Mouse (Mus musculus): ENCODE measurements around the gene Gpa33. TPM values are rescaled to one million over a fixed set of nuclear protein-coding genes. Genes with fewer than 3 reads are reported as not detected.

The Gpa33 gene
- polyA plus RNA-seq, 1 experiment from 2014 or later, result 0.55 TPM

DNA sequence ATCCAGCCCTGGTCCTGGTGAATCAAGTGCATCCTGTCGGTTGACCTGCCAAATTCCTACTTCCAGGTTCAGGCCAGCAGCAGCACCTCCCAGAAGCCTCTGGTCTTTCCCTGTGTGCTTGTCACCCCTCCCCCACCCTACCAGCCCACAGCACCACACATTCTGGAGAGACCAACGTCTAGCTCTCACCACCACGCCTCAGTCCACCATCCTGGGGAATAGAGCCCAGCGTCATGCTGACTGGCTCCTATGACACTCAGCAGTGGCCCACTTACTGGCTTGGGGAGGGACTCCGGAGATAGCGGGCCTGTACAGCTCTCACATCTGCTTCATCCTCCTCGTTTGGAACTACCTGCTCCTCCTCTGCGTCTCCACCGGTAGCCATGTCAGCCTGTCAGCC is 3.2 kb upstream of the Gpa33 start:
- no peak overlapping the region for H3K4me2 ChIP-seq (replicated peaks; ENCODE audit: low read depth, low read length)
- H3K9me3 ChIP-seq (ENCODE audit: control insufficient read depth, low read length), result no peaks in the 10 kb centered on the region
- H3K36me3 ChIP-seq (ENCODE audit: control insufficient read depth, insufficient read depth, low read length), result no peaks in the 10 kb centered on the region
- no peak overlapping the region for H3K9ac ChIP-seq (ENCODE audit: low read depth, low read length)
- no peak for ATAC-seq (ENCODE audit: low FRiP score, low TSS enrichment)
- no peak overlapping the region for H3K4me3 ChIP-seq (ENCODE audit: low read length)
- H3K4me1 ChIP-seq (ENCODE audit: control insufficient read depth, insufficient read depth, low read length), result peaks cover 6% of the 10 kb centered on the region; the same call in 1 of the 2 replicates
- no peaks in the 10 kb centered on the region for H3K27me3 ChIP-seq (ENCODE audit: control insufficient read depth, insufficient read depth, low read length)
- WGBS, result 44% methylated on average over 9 of the region's 9 CpGs
- H3K27ac ChIP-seq (ENCODE audit: low read depth, low read length), result no peak overlapping the region

DNA sequence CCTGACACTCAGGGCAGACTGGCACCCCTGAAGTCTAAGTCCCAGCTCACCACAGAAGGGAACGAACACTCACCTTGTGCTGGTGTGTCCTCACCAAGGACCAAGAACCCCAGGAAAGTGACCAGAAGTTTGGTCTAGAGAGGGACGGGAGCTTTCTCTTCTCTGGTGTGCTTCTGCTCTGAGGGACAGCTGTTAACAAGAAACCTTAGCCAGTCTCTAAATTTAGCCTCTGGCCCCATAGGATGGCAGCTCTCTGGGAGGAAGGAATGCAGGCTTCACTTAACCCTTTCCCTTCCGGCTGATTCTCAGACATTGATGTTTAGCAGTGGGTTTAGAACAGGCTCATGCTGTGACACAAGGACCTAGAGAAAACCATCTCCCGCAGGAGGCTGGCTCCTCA is 2.3 kb upstream of the Gpa33 start, which contains the start of gene Dusp27:
TSS of gene Dusp27 (minus strand) at position 204 of the 400 bp plus-strand sequence.
- ATAC-seq (ENCODE audit: low FRiP score, low TSS enrichment), result no peak
- H3K4me2 ChIP-seq (replicated peaks; ENCODE audit: low read depth, low read length), result no peak within 1 kb of the TSS
- no peaks in the 10 kb centered on the region for H3K36me3 ChIP-seq (ENCODE audit: control insufficient read depth, insufficient read depth, low read length)
- H3K9me3 ChIP-seq (ENCODE audit: control insufficient read depth, low read length), result no peaks in the 10 kb centered on the region
- 42% methylated on average over 4 of the region's 4 CpGs for WGBS
- no peak within 1 kb of the TSS for H3K4me3 ChIP-seq (ENCODE audit: low read length)
- peaks cover 6% of the 10 kb centered on the region; the same call in 1 of the 2 replicates for H3K4me1 ChIP-seq (ENCODE audit: control insufficient read depth, insufficient read depth, low read length)
- no peak within 1 kb of the TSS for H3K9ac ChIP-seq (ENCODE audit: low read depth, low read length)
- H3K27me3 ChIP-seq (ENCODE audit: control insufficient read depth, insufficient read depth, low read length), result no peaks in the 10 kb centered on the region
- H3K27ac ChIP-seq (ENCODE audit: low read depth, low read length), result no peak within 1 kb of the TSS

GRCm38 (mm10) chr1:166128551-166128950 is 1.5 kb upstream of the Gpa33 start:
- no peaks in the 10 kb centered on the region for H3K9me3 ChIP-seq (ENCODE audit: control insufficient read depth, low read length)
- no peak overlapping the region for H3K9ac ChIP-seq (ENCODE audit: low read depth, low read length)
- no peaks in the 10 kb centered on the region for H3K36me3 ChIP-seq (ENCODE audit: control insufficient read depth, insufficient read depth, low read length)
- ATAC-seq (ENCODE audit: low FRiP score, low TSS enrichment), result no peak
- no peaks in the 10 kb centered on the region for H3K27me3 ChIP-seq (ENCODE audit: control insufficient read depth, insufficient read depth, low read length)
- peaks cover 6% of the 10 kb centered on the region; the same call in 1 of the 2 replicates for H3K4me1 ChIP-seq (ENCODE audit: control insufficient read depth, insufficient read depth, low read length)
- H3K27ac ChIP-seq (ENCODE audit: low read depth, low read length), result no peak overlapping the region
- no peak overlapping the region for H3K4me2 ChIP-seq (replicated peaks; ENCODE audit: low read depth, low read length)
- H3K4me3 ChIP-seq (ENCODE audit: low read length), result no peak overlapping the region
- WGBS, result 90% methylated on average over 5 of the region's 5 CpGs

DNA sequence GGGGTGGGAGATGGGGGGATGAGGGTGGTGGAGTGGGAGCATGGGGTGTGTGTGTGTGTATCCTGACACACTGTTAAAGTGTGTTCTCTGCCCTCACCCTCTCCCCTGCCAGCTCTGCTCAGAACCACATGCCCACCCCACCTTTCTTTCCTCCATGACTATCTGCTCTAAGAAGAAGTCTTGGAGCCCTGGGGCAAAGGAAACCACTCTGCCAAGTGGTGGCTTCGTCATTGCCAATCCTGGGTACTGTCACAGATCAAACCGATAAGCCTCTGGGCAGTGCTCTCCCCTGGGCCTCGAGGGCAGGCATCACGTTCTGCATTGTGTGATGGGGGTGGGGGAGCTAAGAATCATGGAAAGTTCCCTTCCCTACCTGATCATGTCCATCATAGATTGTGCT is 2.3 kb downstream of the Gpa33 start:
- Histone ChIP-seq H3K9me3 (ENCODE audit: control insufficient read depth, low read length) (no peaks in the 10 kb centered on the region), H3K36me3 (ENCODE audit: control insufficient read depth, insufficient read depth, low read length) (no peaks in the 10 kb centered on the region), H3K4me3 (ENCODE audit: low read length) (no peak overlapping the region), H3K27ac (ENCODE audit: low read depth, low read length) (no peak overlapping the region), H3K9ac (ENCODE audit: low read depth, low read length) (no peak overlapping the region), H3K27me3 (ENCODE audit: control insufficient read depth, insufficient read depth, low read length) (no peaks in the 10 kb centered on the region), H3K4me1 (ENCODE audit: control insufficient read depth, insufficient read depth, low read length) (peaks cover 9% of the 10 kb centered on the region), H3K4me2 (replicated peaks; ENCODE audit: low read depth, low read length) (no peak overlapping the region)
- 55% methylated on average over 4 of the region's 4 CpGs for whole genome bisulfite sequencing
- no peak for ATAC-seq (ENCODE audit: low FRiP score, low TSS enrichment)

GRCm38 (mm10) chr1:166135091-166135740 is 5.2 kb downstream of the Gpa33 start:
- Histone ChIP-seq H3K4me2 (replicated peaks; ENCODE audit: low read depth, low read length) (no peak overlapping the region), H3K9ac (ENCODE audit: low read depth, low read length) (no peak overlapping the region), H3K9me3 (ENCODE audit: control insufficient read depth, low read length) (no peaks in the 10 kb centered on the region), H3K27me3 (ENCODE audit: control insufficient read depth, insufficient read depth, low read length) (no peaks in the 10 kb centered on the region), H3K36me3 (ENCODE audit: control insufficient read depth, insufficient read depth, low read length) (no peaks in the 10 kb centered on the region), H3K4me3 (ENCODE audit: low read length) (no peak overlapping the region), H3K4me1 (ENCODE audit: control insufficient read depth, insufficient read depth, low read length) (peaks cover 11% of the 10 kb centered on the region), H3K27ac (ENCODE audit: low read depth, low read length) (no peak overlapping the region)
- WGBS, result 40% methylated on average over 5 of the region's 5 CpGs
- ATAC-seq (ENCODE audit: low FRiP score, low TSS enrichment), result no peak

DNA sequence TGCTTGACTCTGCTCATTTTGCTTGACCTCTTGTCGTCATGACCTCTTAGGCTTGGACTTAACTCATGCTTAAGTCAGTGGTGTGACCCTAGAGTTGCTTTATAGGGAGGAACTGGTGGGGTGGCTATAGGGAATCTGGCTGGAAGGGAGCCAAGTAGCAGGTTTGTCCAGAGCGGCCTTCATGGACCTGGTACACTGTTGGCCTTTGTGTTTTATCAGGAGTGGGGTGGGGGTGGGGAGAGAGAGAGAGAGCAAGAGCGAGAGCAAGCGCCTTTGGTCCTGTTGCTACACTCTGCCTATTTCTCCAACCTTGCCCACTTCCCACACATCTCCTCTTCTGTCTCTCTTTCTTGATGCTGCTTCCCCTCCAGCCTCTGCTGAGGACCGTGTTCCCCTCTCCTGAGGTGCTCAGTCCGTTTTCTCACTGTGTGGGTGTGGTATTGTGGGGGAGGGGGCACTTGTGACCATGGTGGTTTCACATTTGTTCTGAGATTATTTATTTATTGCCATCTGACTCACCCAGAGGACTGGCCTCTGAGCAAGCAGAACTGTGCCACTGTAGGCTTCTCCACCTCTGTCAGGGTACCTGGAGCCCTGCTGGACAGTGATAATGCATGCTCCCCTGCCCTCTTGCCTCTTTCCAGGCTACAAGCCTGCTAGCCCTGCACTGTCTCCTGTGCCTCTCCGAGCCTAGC is 7.4 kb downstream of the Gpa33 start:
- Histone ChIP-seq H3K9me3 (ENCODE audit: control insufficient read depth, low read length) (no peaks in the 10 kb centered on the region), H3K4me3 (ENCODE audit: low read length) (no peak overlapping the region), H3K4me2 (replicated peaks; ENCODE audit: low read depth, low read length) (no peak overlapping the region), H3K27me3 (ENCODE audit: control insufficient read depth, insufficient read depth, low read length) (no peaks in the 10 kb centered on the region), H3K36me3 (ENCODE audit: control insufficient read depth, insufficient read depth, low read length) (no peaks in the 10 kb centered on the region), H3K9ac (ENCODE audit: low read depth, low read length) (no peak overlapping the region), H3K27ac (ENCODE audit: low read depth, low read length) (no peak overlapping the region), H3K4me1 (ENCODE audit: control insufficient read depth, insufficient read depth, low read length) (peaks cover 11% of the 10 kb centered on the region)
- whole genome bisulfite sequencing, result 49% methylated on average over 7 of the region's 7 CpGs
- 0 out of 2 replicates have a peak, but pooled peaks have one; percentile 18 for ATAC-seq (ENCODE audit: low FRiP score, low TSS enrichment)

- 38% methylated on average over 13 of the region's 13 CpGs for whole genome bisulfite sequencing
- 0 out of 2 replicates have a peak, but pooled peaks have one; percentile 18 for ATAC-seq (ENCODE audit: low FRiP score, low TSS enrichment)
- H3K27ac ChIP-seq (ENCODE audit: low read depth, low read length), result no peak overlapping the region
These were observed 8.1 kb downstream of the Gpa33 start for GRCm38 (mm10) chr1:166138136-166138535.

GRCm38 (mm10) chr1:166139113-166139512 is 9.1 kb downstream of the Gpa33 start:
- Histone ChIP-seq H3K27me3 (ENCODE audit: control insufficient read depth, insufficient read depth, low read length) (no peaks in the 10 kb centered on the region), H3K4me1 (ENCODE audit: control insufficient read depth, insufficient read depth, low read length) (peaks cover 11% of the 10 kb centered on the region), H3K27ac (ENCODE audit: low read depth, low read length) (no peak overlapping the region), H3K36me3 (ENCODE audit: control insufficient read depth, insufficient read depth, low read length) (no peaks in the 10 kb centered on the region), H3K9me3 (ENCODE audit: control insufficient read depth, low read length) (no peaks in the 10 kb centered on the region), H3K4me2 (replicated peaks; ENCODE audit: low read depth, low read length) (no peak overlapping the region), H3K4me3 (ENCODE audit: low read length) (no peak overlapping the region), H3K9ac (ENCODE audit: low read depth, low read length) (no peak overlapping the region)
- WGBS, result 94% methylated on average over 3 of the region's 3 CpGs
- no peak for ATAC-seq (ENCODE audit: low FRiP score, low TSS enrichment)

More at GRCm38 (mm10) chr1:166138136-166138535, 8.1 kb downstream of the Gpa33 start:
- Histone ChIP-seq H3K27me3 (ENCODE audit: control insufficient read depth, insufficient read depth, low read length) (no peaks in the 10 kb centered on the region), H3K9ac (ENCODE audit: low read depth, low read length) (no peak overlapping the region), H3K4me1 (ENCODE audit: control insufficient read depth, insufficient read depth, low read length) (peaks cover 11% of the 10 kb centered on the region), H3K36me3 (ENCODE audit: control insufficient read depth, insufficient read depth, low read length) (no peaks in the 10 kb centered on the region), H3K4me2 (replicated peaks; ENCODE audit: low read depth, low read length) (no peak overlapping the region), H3K4me3 (ENCODE audit: low read length) (no peak overlapping the region), H3K9me3 (ENCODE audit: control insufficient read depth, low read length) (no peaks in the 10 kb centered on the region)

GRCm38 (mm10) chr1:166139620-166140184 is 9.7 kb downstream of the Gpa33 start:
- Histone ChIP-seq H3K36me3 (ENCODE audit: control insufficient read depth, insufficient read depth, low read length) (no peaks in the 10 kb centered on the region), H3K4me3 (ENCODE audit: low read length) (no peak overlapping the region), H3K9me3 (ENCODE audit: control insufficient read depth, low read length) (no peaks in the 10 kb centered on the region), H3K9ac (ENCODE audit: low read depth, low read length) (no peak overlapping the region), H3K27me3 (ENCODE audit: control insufficient read depth, insufficient read depth, low read length) (no peaks in the 10 kb centered on the region), H3K4me2 (replicated peaks; ENCODE audit: low read depth, low read length) (no peak overlapping the region), H3K4me1 (ENCODE audit: control insufficient read depth, insufficient read depth, low read length) (peaks cover 11% of the 10 kb centered on the region), H3K27ac (ENCODE audit: low read depth, low read length) (no peak overlapping the region)
- WGBS, result 66% methylated on average over 4 of the region's 4 CpGs
- no peak for ATAC-seq (ENCODE audit: low FRiP score, low TSS enrichment)

Data from kidney, embryonic 14.5 days (tissue).